Mouse (Mus musculus): Measurements from ENCODE around the gene Cuedc1.
A peak's percentile ranks its signal among the peaks of the same experiment; 100 is the strongest.

Cuedc1 gene

GRCm38 (mm10) chr11:88148638-88149279 lies 50.9 kb downstream of the Cuedc1 start:
- DNase-seq: peak; percentile 64 to 67

DNA sequence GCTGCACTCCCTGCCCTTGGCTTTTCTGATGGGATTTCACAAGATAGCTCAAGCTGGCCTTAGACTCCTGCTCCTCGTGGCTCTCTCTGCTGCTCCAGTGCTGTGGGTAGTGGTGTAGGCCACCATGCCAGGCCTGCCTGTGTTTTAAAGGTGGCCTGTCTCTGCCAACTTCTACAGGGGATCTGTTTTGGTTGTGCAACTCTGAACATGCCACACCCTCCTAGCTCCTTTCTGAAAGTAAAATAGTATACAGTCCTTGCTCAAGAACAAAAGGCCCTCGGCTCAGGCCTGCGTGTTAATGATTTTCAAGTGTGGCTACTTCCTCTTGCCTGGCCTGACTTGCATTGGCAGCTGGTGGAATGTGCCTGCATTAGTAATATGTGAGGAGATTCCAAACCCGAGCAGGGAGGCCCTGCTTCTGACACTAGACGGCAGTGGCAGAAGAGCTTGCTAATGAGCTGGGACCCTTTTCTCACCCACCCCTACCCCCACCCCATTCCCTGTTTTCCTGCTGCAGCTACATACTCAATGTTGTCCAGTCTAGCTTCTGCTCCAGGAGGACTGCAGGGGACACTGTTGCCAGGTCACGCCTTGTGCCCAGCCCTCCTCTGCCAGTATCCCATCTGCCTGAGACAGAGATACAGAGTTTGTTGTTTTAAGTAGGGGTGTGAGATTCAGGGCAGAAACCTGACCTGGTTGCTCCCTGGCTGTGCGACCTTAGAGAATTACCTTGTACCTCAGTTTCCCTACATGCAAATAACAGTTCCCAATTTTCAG lies 53.7 kb downstream of the Cuedc1 start:
- peak; percentile 79 to 92 for DNase-seq

GRCm38 (mm10) chr11:88153880-88154279 lies 56.0 kb downstream of the Cuedc1 start:
- no peak for DNase-seq

DNA sequence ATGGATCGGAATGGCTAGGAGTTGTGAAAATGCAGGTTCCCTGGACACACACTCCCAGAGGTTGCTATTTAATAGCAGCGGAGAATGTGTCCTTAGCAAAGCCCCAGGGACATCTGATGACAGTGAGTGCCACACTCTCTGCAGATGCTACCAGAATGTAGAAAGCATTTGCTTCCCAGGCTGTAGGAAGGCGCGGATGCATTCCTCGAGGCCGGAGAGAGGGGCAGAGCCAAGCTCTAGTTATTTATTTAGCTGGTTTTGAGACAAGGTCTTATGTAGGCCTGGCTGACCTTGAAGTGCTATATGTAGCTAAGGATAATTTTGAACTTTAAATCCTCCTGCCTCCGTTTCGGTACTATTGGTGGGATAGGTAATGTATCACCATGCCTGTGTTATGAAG lies 56.6 kb downstream of the Cuedc1 start:
- no peak for DNase-seq

DNA sequence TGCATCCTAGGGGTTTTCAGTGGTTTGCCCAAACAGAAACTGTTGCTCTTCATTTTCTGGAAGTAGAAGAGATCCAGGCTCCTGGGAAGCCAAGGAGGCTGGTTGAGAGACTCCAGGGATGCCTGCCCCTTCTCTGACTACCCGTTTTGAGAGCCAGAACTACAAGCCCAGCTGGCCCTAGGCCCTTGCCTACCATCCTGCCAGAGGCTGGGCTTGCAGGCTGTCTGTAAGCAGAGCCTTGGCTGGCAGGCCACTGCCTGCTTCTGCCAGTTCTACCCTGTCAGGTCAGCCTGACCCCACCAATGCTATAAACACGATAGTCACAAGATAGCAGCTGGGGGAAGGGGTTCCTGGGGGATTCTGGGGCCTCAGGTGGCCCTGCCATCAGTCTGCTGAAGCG lies 57.6 kb downstream of the Cuedc1 start:
- DNase-seq: peak in 1 of 2 experiments; percentile 40

DNA sequence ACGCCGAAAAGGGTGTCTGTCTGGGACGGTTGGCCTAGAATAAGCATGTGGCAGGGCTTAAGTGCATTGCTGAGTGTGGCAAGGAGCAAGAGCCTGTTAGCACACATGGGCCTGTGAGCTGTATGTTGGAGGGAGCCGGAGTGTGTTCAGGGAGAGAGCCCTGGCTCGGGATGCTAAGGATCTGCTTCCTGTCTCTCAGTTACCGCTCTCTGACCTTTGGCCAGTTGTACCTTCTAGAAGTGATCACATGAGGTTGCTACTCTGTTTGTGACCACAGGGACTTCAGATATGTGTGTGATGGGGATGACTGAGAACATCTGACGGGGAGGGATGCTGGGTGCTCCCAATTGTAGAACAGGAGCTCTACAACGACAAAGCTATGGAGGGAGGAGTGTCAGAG lies 58.1 kb downstream of the Cuedc1 start:
- DNase-seq: peak; percentile 50 to 56

DNA sequence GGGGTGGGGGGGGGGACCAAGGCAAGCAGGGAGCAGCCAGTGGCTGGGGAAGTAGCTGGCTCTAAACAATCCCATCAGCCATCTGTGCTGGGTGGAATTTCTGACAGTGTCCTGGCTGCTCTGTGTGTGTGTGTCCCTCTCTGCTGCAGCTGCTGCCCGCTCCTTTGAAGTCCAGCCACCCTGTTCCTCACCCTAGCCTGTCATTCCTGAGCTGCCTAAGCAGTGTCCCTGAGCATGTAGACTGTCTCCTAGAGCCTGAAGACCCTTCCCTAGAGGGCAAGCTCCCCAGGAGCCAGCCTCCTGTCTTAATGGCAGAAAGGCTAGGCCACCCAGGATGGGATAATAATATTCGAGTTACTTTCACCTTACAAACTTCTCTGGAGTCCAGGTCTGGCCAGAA lies 58.5 kb downstream of the Cuedc1 start:
- DNase-seq: no peak

GRCm38 (mm10) chr11:88158842-88159246 lies 61.0 kb downstream of the Cuedc1 start:
- peak; percentile 39 to 55 for DNase-seq

DNA sequence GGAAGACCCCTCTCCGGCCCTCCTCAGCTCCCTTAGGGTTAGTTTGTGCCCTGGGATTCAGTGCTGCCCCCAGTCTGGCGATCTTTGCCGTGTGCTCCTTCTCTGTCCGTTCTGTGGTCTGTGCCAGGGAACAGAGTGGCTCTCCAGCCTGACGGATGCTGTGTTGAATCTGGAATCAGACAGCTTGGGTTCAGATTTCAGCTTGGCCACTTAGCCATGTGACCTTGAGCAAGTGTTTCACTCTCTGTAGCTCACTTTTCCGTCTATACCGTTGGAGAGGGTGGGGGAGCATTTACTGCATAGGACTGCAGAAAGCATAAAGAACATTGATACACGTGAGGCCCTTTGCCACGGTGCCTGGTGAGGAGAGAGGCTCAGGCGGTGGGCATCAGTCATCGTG lies 61.5 kb downstream of the Cuedc1 start:
- no peak for DNase-seq

DNA sequence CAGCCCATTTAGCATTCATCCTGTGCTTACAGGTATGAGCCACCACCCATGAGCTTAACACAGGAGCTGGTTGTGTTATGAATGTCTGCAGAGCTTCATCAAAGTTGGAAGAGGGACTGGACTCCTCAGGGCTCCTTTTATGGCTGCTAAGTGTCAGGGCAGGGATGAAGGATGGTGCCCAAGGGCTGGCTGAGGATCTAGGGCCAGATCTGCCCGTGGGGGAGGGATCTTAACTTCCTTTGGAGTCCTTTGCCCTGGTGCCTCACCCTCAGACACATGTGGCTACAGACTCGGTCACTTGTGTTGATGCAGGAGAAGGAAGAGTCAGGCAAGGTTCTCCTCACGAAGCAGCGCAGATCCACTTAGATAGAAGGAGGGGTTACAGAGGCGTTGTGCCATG lies 62.5 kb downstream of the Cuedc1 start:
- no peak for DNase-seq

- DNase-seq: peak; percentile 84 to 91
Observed at GRCm38 (mm10) chr11:88161051-88161581, 63.3 kb downstream of the Cuedc1 start.

GRCm38 (mm10) chr11:88161651-88162362 lies 63.9 kb downstream of the Cuedc1 start:
- DNase-seq: peak; percentile 94 to 98

- no peak for DNase-seq
Observed at GRCm38 (mm10) chr11:88162740-88163139, 64.9 kb downstream of the Cuedc1 start.

DNA sequence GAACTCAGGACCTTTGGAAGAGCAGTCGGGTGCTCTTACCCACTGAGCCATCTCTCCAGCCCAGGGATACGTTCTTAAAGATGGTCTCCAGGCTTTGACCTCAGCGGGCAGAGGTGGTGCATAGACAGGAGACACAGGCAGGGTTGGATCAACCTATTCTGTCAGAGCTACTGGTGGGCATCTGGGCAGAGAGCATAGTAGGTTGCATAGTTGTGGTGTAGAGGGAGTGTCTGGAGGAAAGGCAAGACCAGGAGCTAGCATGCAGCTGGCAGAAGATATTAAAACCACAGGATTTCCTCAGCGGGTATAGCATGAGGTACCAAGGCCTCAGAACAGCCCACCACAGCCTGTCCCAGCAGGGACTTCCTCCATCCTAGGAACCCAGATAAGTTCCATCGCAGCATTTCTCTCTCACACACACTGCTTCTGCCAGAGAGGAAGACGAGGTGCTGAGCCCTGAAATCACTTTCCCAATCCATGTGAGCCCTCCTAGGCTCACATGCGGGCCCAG lies 66.4 kb downstream of the Cuedc1 start:
- DNase-seq: no peak

DNA sequence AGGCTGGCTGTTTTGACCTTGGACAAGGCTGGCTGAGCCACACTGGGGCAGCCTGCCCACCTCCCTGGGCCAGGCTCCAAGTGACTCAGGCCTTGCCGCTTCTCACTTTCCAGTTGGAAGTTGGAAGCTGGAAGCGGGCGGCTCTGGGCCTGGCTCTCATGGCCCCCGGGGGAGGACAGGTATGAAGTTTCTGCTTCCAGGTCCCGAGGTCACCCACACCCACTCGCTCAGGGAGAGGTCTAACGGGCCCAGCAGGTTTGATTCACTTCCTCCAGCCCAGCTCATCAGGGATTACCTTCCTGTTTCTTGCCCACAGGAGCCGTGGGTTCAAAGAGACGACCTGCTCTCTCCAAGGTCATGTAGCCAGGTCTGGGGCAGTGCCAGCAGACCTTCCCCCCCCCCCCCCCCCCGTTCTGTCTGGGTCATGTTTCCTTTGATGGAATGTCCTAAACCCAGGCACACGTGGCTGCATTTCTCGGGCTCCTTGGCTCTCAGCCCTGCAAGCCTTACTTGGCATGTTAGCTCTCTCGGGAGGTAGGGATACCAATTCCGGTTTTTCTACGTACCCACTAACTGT lies 67.0 kb downstream of the Cuedc1 start:
- DNase-seq: peak; percentile 86 to 92

DNA sequence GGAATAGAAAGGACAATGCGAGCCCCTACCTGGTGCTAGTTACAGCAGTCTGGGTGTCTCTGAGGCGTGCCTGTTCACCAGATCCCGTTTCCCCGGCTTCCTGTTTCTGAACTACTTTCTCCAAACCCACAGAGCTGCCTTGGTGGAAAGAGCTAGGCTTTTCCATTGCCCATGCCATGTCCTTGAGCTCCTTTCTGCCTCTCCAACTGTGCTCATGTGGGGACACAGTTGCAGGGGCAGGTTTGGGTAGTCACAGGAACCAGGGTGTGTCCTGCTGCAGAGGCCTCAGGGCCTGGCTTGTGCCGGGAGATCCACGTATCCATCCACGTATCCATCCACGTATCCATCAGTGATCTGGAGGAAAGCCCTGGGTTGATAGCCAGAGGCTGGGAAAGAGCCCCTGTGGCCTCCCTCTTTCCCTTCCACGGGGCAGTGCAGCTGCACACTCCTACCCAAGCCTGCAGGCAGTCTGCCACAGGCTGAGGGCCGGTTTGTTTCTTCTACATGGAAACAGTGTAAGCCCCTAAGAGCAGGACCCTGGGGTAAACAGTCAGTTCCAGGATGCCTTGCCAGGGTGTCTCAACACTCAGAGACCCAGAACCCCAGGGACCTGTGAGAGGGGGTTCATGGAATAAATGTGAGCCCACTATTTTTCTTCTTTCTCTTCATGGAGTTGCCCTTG lies 68.0 kb downstream of the Cuedc1 start:
- no peak for DNase-seq

GRCm38 (mm10) chr11:88166471-88166870 lies 68.6 kb downstream of the Cuedc1 start:
- DNase-seq: no peak

DNA sequence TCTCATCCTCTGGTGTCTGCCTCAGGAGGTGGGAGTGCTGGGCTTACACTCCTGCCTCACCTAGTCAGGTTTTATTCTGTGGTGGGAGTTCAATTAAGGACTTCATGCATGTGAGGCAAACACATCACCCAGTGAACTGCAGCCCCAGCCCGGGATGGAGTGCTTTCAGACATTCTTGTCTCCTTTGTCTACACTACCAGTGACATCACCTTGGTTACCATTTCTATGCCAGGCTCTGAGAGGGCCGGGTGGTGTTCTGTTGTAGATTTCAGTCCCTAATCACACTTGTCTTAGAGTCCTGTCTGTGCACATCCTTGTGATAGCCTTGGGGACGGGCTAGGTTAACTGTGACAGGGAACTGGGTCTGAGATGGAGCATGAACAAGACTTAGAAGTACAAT lies 70.8 kb downstream of the Cuedc1 start:
- no peak for DNase-seq

DNA sequence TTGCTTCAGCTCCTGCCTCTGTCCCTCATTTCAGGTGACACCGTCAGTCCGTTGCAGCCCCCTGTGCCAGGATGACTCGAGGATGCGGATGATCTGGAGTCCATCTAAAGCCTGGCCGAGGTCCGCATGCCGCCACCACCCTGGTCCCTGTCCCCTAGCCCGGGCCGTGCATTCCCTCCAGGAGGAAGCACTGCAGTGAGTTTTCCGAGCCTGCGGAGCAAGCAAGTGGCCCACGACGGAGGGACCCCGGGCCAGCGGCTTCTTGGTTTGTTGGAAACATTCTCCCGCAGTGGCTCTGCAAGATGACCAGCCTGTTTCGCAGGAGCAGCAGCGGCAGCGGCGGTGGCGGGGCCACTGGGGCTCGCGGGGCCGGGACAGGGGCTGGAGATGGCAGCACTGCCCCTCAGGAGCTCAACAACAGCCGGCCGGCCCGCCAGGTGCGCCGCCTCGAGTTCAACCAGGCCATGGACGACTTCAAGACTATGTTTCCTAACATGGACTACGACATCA lies 71.7 kb downstream of the Cuedc1 start:
- no peak for DNase-seq

DNA sequence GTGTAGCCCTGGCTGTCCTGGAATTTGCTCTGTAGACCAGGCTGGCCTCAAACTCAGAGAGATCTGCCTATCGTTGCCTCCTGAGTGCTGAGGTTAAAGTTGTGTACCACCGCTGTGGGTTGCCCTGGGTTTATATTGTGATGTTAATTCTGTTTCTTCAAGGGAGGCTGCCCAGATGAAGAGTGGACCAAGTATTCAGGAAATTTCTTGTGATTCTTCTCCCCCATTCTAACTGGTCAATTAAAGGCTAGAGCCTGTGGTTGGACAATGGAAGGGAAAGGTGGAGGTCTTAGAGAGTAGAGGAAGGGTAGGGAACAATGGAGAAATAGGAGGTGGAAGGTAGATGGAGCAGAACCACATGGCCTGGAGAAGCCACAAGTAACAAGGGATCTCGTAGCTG lies 72.7 kb downstream of the Cuedc1 start:
- no peak for DNase-seq

DNA sequence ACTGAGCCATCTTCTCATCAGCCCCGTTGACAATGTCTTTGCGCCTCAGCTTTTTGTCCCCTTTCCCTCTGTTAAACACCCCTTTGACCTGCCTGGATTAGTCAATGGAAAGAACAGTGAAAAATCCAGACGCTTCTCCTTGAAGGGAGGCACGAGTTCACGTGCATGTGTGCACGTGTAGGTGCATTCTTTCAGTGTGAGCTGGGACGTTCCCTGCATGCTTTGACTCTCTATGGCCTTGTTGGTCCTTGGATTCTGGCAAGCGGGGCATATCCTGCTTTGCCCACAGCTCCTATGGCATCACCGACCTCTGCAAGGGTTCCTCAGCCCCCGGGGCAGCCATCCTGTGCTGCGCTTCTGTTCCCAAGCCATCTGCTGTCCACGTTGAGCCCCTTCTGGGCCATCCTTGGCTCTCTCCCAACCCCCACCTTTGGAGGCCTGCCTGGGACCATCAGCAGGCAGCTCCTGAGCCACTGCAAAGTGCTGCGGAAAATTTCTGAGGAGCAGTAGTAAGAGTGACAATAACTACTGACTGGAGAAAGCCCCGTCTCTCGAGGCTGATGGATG lies 74.1 kb downstream of the Cuedc1 start:
- no peak for DNase-seq

All from kidney, postnatal 36 days (tissue).